Mouse (Mus musculus): ENCODE data around the gene Olfr1066. TPM values are rescaled to one million over a fixed set of nuclear protein-coding genes. Genes with fewer than 3 reads are reported as not detected.
"Not testable (repeated sequence)": the region's sequence is repeated elsewhere in the genome, so short reads cannot be mapped to it uniquely, and the experiment has no call there.

Gene Olfr1066
- not detected in 2 replicates for polyA plus RNA-seq (2015; fragmentation: Nextera tagmentation; extraction: Ambion mirVana)

DNA sequence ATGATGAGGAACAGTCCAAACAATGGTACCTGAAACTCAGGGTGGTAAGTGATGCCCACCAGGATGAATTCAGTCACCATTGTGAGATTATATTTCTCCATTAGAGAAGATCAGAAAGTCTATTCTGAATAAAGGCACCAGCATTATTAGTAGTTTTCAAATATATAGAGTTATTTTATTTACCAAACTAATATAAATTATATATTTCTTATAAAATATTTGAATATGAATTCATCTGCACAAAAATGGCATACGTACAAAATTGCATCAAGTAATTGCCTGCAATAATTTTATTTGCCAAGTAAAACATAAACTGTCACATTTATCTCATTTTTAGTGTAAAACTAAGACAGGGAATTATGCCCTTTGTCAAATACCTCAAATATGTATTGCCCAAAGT lies at the start of gene Olfr1066:
Gene Olfr1066, minus strand, starts transcription at position 101 of the 400 bp plus-strand sequence.
- no peaks in the 10 kb centered on the region for H3K4me1 ChIP-seq
- no peaks in the 10 kb centered on the region for H3K9me3 ChIP-seq
- H3K9ac ChIP-seq (replicated peaks), result no peak within 1 kb of the TSS
- no peak within 1 kb of the TSS for H3K4me2 ChIP-seq (replicated peaks)
- 90% methylated on average over 1 of the region's 1 CpGs for WGBS
- H3K4me3 ChIP-seq, result no peak within 1 kb of the TSS
- ATAC-seq (replicated peaks), result no peak
- H3K27ac ChIP-seq (replicated peaks), result no peak within 1 kb of the TSS
- H3K36me3 ChIP-seq, result no peaks in the 10 kb centered on the region
- H3K27me3 ChIP-seq, result no peaks in the 10 kb centered on the region

DNA sequence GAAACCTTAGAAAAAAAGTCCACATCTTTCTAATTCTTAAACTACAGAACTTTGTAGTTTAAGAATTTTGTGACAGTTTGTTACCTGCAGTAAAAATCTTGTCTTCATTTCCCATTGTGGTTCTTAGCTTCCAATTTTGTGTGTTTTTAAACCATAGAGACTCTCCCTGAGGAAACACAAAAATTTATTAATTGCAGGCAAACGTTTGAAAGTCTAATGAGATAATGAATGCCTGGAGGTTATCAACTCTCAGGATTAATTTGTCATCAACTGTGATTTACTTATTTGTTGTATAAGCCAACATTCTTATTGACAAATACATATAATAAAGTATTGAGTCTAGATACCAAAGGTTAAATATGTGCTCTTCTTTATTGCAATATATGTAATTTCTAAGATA lies 31.2 kb upstream of the Olfr1066 start, which contains the start of gene Olfr228:
Gene Olfr228, minus strand, starts transcription at position 101 of the 400 bp plus-strand sequence.
- Histone ChIP-seq H3K4me1 (no peaks in the 10 kb centered on the region), H3K4me3 (no peak within 1 kb of the TSS), H3K36me3 (no peaks in the 10 kb centered on the region), H3K27me3 (no peaks in the 10 kb centered on the region), H3K4me2 (replicated peaks) (no peak within 1 kb of the TSS), H3K9ac (replicated peaks) (no peak within 1 kb of the TSS), H3K9me3 (no peaks in the 10 kb centered on the region), H3K27ac (replicated peaks) (no peak within 1 kb of the TSS)
- whole genome bisulfite sequencing, result 47% methylated on average over 1 of the region's 1 CpGs
- no peak for ATAC-seq (replicated peaks)

DNA sequence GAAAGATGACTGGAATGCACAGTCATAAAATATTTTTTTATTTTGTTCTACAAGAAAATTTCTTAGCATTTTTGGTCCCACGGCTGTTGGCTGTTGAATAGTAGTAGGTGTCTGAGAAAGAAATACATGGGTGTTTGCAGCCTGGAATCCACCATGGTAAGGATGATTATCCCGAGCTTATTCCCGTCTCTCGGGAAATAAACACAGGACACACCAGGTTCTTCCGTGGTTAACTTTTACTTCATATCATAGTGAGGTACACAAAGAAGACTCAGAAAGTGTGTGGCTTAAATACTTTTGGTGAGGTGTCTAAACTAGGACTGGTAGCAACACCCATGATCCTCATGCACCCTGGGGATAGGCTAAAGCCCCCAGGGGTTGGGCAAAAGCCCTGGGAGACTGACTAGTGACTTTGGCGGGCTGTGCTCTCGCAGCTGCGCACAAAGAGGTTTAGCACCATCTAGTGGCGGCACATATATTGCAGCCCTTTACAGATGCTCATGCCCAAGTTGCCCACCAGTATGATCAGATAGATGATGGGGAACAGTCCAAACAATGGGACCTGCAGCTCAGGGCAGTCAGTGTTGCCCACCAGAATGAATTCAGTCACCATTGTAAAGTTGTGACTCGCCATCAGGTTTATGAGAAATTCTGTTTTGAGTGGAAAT lies 8.5 kb upstream of the Olfr1066 start:
- Histone ChIP-seq H3K4me1 (no peaks in the 10 kb centered on the region), H3K27ac (replicated peaks) (no peak overlapping the region), H3K4me3 (no peak overlapping the region), H3K9ac (replicated peaks) (no peak overlapping the region), H3K36me3 (no peaks in the 10 kb centered on the region), H3K27me3 (no peaks in the 10 kb centered on the region), H3K9me3 (no peaks in the 10 kb centered on the region), H3K4me2 (replicated peaks) (no peak overlapping the region; the same call in 1 of the 2 replicates)
- whole genome bisulfite sequencing, result 39% methylated on average over 10 of the region's 10 CpGs
- peak; percentile 74 for ATAC-seq (replicated peaks)

DNA sequence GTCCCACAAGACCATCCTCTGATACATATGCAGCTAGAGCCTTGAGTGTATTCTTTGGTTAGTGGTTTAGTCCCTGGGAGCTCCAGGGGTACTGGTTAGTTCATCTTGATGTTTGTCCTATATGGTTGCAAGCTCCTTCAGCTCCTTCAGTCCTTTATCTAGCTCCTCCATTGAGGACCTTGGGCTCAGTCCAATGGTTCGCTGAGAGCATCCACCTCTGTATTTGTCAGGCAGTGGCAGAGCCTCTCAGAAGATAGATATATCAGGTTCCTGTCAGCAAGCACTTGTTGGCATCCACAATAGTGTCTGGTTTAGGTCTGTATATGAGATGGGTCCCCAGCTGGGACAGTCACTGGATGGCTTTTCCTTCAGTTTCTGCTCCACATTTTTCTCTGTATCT lies 4.4 kb upstream of the Olfr1066 start:
- Histone ChIP-seq H3K4me1 (no peaks in the 10 kb centered on the region), H3K9ac (replicated peaks) (no peak overlapping the region), H3K4me3 (no peak overlapping the region), H3K27me3 (no peaks in the 10 kb centered on the region), H3K4me2 (replicated peaks) (no peak overlapping the region), H3K9me3 (no peaks in the 10 kb centered on the region), H3K27ac (replicated peaks) (no peak overlapping the region), H3K36me3 (no peaks in the 10 kb centered on the region)
- 85% methylated on average over 1 of the region's 1 CpGs for WGBS
- ATAC-seq (replicated peaks), result no peak

DNA sequence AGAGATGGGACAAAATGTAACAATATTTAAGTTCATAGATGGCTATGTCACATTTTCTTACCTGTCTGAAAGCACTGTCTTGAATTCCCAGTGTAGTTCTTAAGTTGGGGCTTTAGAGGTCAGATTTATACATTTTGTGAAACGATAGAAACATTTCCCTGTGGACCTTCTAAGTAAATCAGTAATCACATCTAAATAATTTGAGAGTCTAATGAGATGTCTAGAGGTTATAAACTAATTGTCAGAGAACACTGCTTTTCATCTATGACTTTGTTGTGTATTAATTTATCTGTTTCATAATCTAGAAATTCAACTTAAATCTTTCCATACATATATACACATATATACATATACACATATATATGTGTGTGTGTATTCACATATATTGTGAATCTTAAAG lies 5.6 kb downstream of the Olfr1066 start, which contains the start of gene Olfr1065:
Gene Olfr1065, minus strand, starts transcription at position 101 of the 400 bp plus-strand sequence.
- not testable (repeated sequence) for H3K27me3 ChIP-seq; H3K36me3 ChIP-seq; H3K4me2 ChIP-seq (replicated peaks); ATAC-seq (replicated peaks); H3K4me1 ChIP-seq; H3K9me3 ChIP-seq; H3K4me3 ChIP-seq; H3K27ac ChIP-seq (replicated peaks); H3K9ac ChIP-seq (replicated peaks)
- 57% methylated on average over 1 of the region's 1 CpGs for WGBS

DNA sequence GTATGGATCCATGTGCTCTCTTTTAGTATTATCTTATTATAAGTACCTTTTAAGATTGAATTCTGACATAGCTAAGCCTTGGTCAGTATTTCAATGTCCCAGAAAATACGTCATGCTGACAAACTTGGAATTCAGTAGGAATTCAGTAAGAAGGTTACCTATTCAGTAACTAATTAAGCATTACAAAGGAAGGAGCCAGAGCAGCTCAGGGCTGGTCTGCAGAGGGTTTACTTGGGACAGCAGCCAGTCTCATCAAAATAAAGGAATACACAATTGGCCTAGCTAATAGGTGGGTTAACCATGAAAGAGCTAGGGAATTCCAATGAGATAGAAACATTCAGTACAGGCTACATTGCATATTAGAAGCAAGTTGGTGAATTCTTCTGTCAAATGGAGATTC lies 14.0 kb downstream of the Olfr1066 start:
- H3K4me3 ChIP-seq; H3K4me1 ChIP-seq; H3K27ac ChIP-seq (replicated peaks); H3K9me3 ChIP-seq; H3K27me3 ChIP-seq; ATAC-seq (replicated peaks); H3K4me2 ChIP-seq (replicated peaks); H3K36me3 ChIP-seq; H3K9ac ChIP-seq (replicated peaks): not testable (repeated sequence)
- 26% methylated on average over 1 of the region's 1 CpGs for WGBS

DNA sequence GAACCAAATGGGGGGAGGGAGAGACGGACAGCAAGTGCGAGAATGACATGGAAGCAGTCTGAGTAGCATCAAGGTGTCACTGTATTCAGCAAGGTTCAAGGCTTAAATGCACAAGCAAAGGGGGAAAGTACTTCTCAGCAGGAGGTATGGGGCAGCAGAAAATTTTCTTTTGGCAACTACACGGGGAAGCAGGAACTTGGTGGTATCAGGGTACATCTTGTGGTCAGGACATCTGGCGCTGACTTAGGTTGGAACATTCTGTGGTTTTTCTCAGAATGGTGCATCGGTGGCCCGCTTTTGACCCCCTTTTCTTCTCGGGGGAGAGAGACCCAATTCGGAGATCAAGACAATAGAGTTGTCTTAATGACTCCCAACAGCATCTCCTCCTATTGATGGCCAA lies 27.6 kb downstream of the Olfr1066 start:
- H3K9me3 ChIP-seq; ATAC-seq (replicated peaks); H3K36me3 ChIP-seq; H3K4me3 ChIP-seq; H3K9ac ChIP-seq (replicated peaks); H3K4me1 ChIP-seq; H3K4me2 ChIP-seq (replicated peaks); H3K27ac ChIP-seq (replicated peaks); H3K27me3 ChIP-seq: not testable (repeated sequence)
- 88% methylated on average over 8 of the region's 8 CpGs for WGBS

DNA sequence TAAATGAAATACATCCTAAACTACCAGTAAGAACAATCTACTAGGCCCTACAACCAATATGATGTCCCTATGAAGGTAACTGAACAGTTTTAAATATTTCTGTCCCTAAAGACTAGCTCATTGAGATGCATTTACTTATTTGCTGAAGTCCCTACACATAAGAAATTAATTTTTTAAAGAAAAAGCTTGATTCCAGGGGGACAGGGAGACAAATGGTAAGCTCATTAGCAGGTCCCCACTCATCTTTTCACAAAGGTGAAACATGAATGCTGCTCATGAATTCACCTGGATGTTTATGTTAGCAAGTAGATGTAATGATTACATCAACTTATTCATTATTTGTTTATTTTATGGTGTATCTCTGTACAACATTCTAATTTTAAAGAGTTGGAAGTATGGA lies 29.4 kb downstream of the Olfr1066 start, which contains the start of gene Olfr1062:
Gene Olfr1062, minus strand, starts transcription at position 101 of the 400 bp plus-strand sequence.
- not testable (repeated sequence) for H3K9ac ChIP-seq (replicated peaks); H3K4me1 ChIP-seq; H3K27me3 ChIP-seq; H3K4me2 ChIP-seq (replicated peaks); H3K36me3 ChIP-seq; H3K4me3 ChIP-seq; H3K9me3 ChIP-seq; H3K27ac ChIP-seq (replicated peaks); ATAC-seq (replicated peaks)

DNA sequence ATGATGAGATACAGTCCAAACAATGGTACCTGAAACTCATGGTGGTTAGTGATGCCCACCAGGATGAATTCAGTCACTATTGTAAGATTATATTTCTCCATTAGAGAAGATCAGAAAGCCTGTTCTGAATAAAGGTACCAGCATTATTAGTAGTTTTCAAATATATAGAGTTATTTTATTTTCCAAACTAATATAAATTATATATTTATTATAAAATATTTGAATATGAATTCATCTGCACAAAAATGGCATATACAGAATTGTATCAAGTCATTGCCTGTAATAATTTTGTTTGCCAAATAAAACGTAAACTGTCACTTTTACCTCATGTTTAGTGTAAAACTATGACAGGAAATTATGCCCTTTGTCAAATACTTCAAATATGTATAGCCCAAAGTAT lies 42.1 kb downstream of the Olfr1066 start, which contains the start of gene Olfr1061:
Gene Olfr1061, minus strand, starts transcription at position 101 of the 400 bp plus-strand sequence.
- Histone ChIP-seq H3K4me2 (replicated peaks) (no peak within 1 kb of the TSS), H3K36me3 (no peaks in the 10 kb centered on the region), H3K9ac (replicated peaks) (no peak within 1 kb of the TSS), H3K4me1 (no peaks in the 10 kb centered on the region), H3K4me3 (no peak within 1 kb of the TSS), H3K27me3 (no peaks in the 10 kb centered on the region), H3K9me3 (no peaks in the 10 kb centered on the region), H3K27ac (replicated peaks) (no peak within 1 kb of the TSS)
- 89% methylated on average over 1 of the region's 1 CpGs for WGBS
- ATAC-seq (replicated peaks), result no peak

Other genes starting within 250 kb of the Olfr1066 start
- gene Olfr1046, start 237.0 kb downstream of the Olfr1066 start, polyA plus RNA-seq (2015; fragmentation: Nextera tagmentation; extraction: Ambion mirVana), result not detected in 2 replicates
- gene Olfr1047, start 224.9 kb downstream of the Olfr1066 start, polyA plus RNA-seq (2015; fragmentation: Nextera tagmentation; extraction: Ambion mirVana), result not detected in 2 replicates
- not detected in 2 replicates for gene Olfr1048, start 216.0 kb downstream of the Olfr1066 start, polyA plus RNA-seq (2015; fragmentation: Nextera tagmentation; extraction: Ambion mirVana)
- not detected in 2 replicates for gene Olfr1049, start 197.9 kb downstream of the Olfr1066 start, polyA plus RNA-seq (2015; fragmentation: Nextera tagmentation; extraction: Ambion mirVana)
- gene Olfr1051, start 177.2 kb downstream of the Olfr1066 start, polyA plus RNA-seq (2015; fragmentation: Nextera tagmentation; extraction: Ambion mirVana), result not detected in 2 replicates
- gene Olfr1052, start 163.8 kb downstream of the Olfr1066 start, polyA plus RNA-seq (2015; fragmentation: Nextera tagmentation; extraction: Ambion mirVana), result not detected in 2 replicates
- gene Olfr1053, start 141.0 kb downstream of the Olfr1066 start, polyA plus RNA-seq (2015; fragmentation: Nextera tagmentation; extraction: Ambion mirVana), result not detected in 2 replicates
- gene Olfr1054, start 120.8 kb downstream of the Olfr1066 start, polyA plus RNA-seq (2015; fragmentation: Nextera tagmentation; extraction: Ambion mirVana), result not detected in 2 replicates
- not detected in 2 replicates for gene Olfr1055, start 106.0 kb downstream of the Olfr1066 start, polyA plus RNA-seq (2015; fragmentation: Nextera tagmentation; extraction: Ambion mirVana)
- gene Olfr1056, start 93.8 kb downstream of the Olfr1066 start, polyA plus RNA-seq (2015; fragmentation: Nextera tagmentation; extraction: Ambion mirVana), result not detected in 2 replicates
- not detected in 2 replicates for gene Olfr1057, start 77.9 kb downstream of the Olfr1066 start, polyA plus RNA-seq (2015; fragmentation: Nextera tagmentation; extraction: Ambion mirVana)
- not detected in 2 replicates for gene Olfr1058, start 67.7 kb downstream of the Olfr1066 start, polyA plus RNA-seq (2015; fragmentation: Nextera tagmentation; extraction: Ambion mirVana)
- not detected in 2 replicates for gene Olfr1061, start 42.2 kb downstream of the Olfr1066 start, polyA plus RNA-seq (2015; fragmentation: Nextera tagmentation; extraction: Ambion mirVana)
- not detected in 2 replicates for gene Olfr1062, start 29.5 kb downstream of the Olfr1066 start, polyA plus RNA-seq (2015; fragmentation: Nextera tagmentation; extraction: Ambion mirVana)
- not detected in 2 replicates for gene Olfr1065, start 5.7 kb downstream of the Olfr1066 start, polyA plus RNA-seq (2015; fragmentation: Nextera tagmentation; extraction: Ambion mirVana)
- gene Olfr228, start 31.1 kb upstream of the Olfr1066 start, polyA plus RNA-seq (2015; fragmentation: Nextera tagmentation; extraction: Ambion mirVana), result not detected in 2 replicates
- gene Olfr1076, start 52.2 kb upstream of the Olfr1066 start, polyA plus RNA-seq (2015; fragmentation: Nextera tagmentation; extraction: Ambion mirVana), result not detected in 2 replicates
- gene Olfr1079, start 86.2 kb upstream of the Olfr1066 start, polyA plus RNA-seq (2015; fragmentation: Nextera tagmentation; extraction: Ambion mirVana), result not detected in 2 replicates
- gene Olfr1080, start 102.0 kb upstream of the Olfr1066 start, polyA plus RNA-seq (2015; fragmentation: Nextera tagmentation; extraction: Ambion mirVana), result not detected in 2 replicates
- gene Olfr1082, start 142.7 kb upstream of the Olfr1066 start, polyA plus RNA-seq (2015; fragmentation: Nextera tagmentation; extraction: Ambion mirVana), result not detected in 2 replicates
- not detected in 2 replicates for gene Olfr1084, start 183.5 kb upstream of the Olfr1066 start, polyA plus RNA-seq (2015; fragmentation: Nextera tagmentation; extraction: Ambion mirVana)
- gene Olfr1085, start 205.8 kb upstream of the Olfr1066 start, polyA plus RNA-seq (2015; fragmentation: Nextera tagmentation; extraction: Ambion mirVana), result not detected in 2 replicates
- not detected in 2 replicates for gene Olfr1086, start 223.8 kb upstream of the Olfr1066 start, polyA plus RNA-seq (2015; fragmentation: Nextera tagmentation; extraction: Ambion mirVana)
- gene Olfr1087, start 242.1 kb upstream of the Olfr1066 start, polyA plus RNA-seq (2015; fragmentation: Nextera tagmentation; extraction: Ambion mirVana), result not detected in 2 replicates